Mouse (Mus musculus): ENCODE results near the gene Pcgf1. TPM values are rescaled to one million over a fixed set of nuclear protein-coding genes. Genes with fewer than 3 reads are reported as not detected.

Gene Pcgf1
- polyA plus RNA-seq, 1 experiment = 9.5 TPM

DNA sequence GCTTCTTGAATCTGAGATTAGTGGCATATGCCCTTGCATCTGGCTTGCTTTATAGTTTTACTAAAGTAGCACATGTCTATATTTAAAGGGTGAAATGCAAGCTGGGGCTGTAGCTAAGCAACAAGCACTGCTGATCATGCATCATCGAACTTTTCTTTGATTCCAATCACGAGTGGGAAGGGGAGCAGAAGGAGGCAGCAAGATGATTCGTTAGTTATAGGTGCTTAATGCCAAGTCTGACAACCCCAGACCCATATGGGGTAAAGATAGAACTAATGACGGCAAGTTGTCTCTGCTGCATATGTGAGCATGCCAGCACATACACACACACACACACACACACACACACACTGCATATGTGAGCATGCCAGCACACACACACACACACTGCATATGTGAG is 26.5 kb downstream of the Pcgf1 start:
- Histone ChIP-seq H3K79me2 (ENCODE audit: control insufficient read depth, insufficient read depth) (peaks cover 14% of the 10 kb centered on the region), H3K4me3 (ENCODE audit: insufficient read depth, poor library complexity, severe bottlenecking) (no peak overlapping the region), H3K36me3 (ENCODE audit: control insufficient read depth, insufficient read depth) (peaks cover 4% of the 10 kb centered on the region), H3ac (ENCODE audit: control insufficient read depth, insufficient read length, low read depth) (no peak overlapping the region), H3K79me3 (ENCODE audit: low read depth) (peaks cover 3% of the 10 kb centered on the region), H3K27me3 (ENCODE audit: control insufficient read depth, insufficient read depth, insufficient read length) (no peaks in the 10 kb centered on the region)
- TF ChIP-seq FOSL1 (IDR thresholded peaks at IDR 0.05; ENCODE audit: insufficient read depth, low read length, poor library complexity, severe bottlenecking) (no peak), CEBPB (IDR thresholded peaks at IDR 0.05; ENCODE audit: low read depth) (no peak), MAX (IDR thresholded peaks at IDR 0.05) (no peak), MYOD1 (IDR thresholded peaks at IDR 0.05; ENCODE audit: control insufficient read depth, insufficient read length, low read depth) (no peak), CTCF (IDR thresholded peaks at IDR 0.05; ENCODE audit: control insufficient read depth, insufficient read depth, insufficient read length) (no peak), MYOG (IDR thresholded peaks at IDR 0.05; ENCODE audit: control insufficient read depth, extremely low read depth, insufficient read length) (no peak), USF1 (IDR thresholded peaks at IDR 0.05; ENCODE audit: low read depth) (no peak)

DNA sequence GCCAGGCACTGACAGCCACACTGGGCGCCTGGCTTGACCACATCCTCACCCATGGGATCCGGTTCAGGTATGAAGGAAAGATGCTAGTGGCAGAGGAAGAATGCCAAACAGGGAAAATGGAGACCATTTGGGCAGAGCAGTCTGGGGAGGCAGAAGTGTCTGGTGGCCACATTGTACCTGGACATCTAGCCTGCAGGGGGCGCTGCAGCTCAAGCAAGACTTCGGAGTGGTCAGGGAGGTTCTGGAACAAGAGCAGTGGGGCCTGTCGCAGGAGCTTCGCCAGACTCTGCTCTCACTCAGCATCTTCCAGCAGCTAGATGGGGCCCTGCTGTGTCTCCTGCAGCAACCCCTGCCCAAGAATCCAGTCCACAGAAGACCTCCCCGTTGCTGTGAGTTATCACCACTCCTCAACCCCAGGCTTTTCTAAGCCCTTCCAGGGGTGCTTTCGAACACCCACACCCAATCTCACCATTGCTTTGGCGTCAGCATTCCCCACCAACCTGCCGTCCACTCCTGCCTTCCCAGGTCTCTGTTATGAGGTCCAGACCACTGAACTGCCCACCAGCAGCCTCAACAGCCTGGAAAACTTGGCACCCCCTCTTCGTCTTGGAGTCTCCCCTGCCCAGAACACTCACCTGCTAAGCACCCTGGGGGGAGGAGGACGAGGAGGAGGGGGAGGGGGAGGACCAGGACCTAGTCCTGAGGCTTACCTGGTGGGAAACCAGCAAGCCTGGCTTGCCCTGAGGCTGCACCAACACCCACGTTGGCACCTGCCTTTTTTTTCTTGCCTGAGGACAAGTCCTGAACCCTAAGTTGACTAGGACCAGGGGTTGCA is 30.1 kb downstream of the Pcgf1 start:
- no peak for TF ChIP-seq MYOD1 (IDR thresholded peaks at IDR 0.05; ENCODE audit: control insufficient read depth, insufficient read length, low read depth)
- no peak for TF ChIP-seq USF1 (IDR thresholded peaks at IDR 0.05; ENCODE audit: low read depth)
- TF ChIP-seq CEBPB (IDR thresholded peaks at IDR 0.05; ENCODE audit: low read depth) = no peak
- peak; percentile 83 for TF ChIP-seq CTCF (IDR thresholded peaks at IDR 0.05; ENCODE audit: control insufficient read depth, insufficient read depth, insufficient read length)
- TF ChIP-seq FOSL1 (IDR thresholded peaks at IDR 0.05; ENCODE audit: insufficient read depth, low read length, poor library complexity, severe bottlenecking) = no peak
- no peak for TF ChIP-seq MAX (IDR thresholded peaks at IDR 0.05)
- TF ChIP-seq MYOG (IDR thresholded peaks at IDR 0.05; ENCODE audit: control insufficient read depth, extremely low read depth, insufficient read length) = no peak
- Histone ChIP-seq H3K36me3 (ENCODE audit: control insufficient read depth, insufficient read depth) (peaks cover 20% of the 10 kb centered on the region), H3ac (ENCODE audit: control insufficient read depth, insufficient read length, low read depth) (peak overlapping the region; percentile 24), H3K79me2 (ENCODE audit: control insufficient read depth, insufficient read depth) (peaks cover 34% of the 10 kb centered on the region), H3K79me3 (ENCODE audit: low read depth) (peaks cover 13% of the 10 kb centered on the region), H3K27me3 (ENCODE audit: control insufficient read depth, insufficient read depth, insufficient read length) (no peaks in the 10 kb centered on the region), H3K4me3 (ENCODE audit: insufficient read depth, poor library complexity, severe bottlenecking) (peak overlapping the region; percentile 92)

DNA sequence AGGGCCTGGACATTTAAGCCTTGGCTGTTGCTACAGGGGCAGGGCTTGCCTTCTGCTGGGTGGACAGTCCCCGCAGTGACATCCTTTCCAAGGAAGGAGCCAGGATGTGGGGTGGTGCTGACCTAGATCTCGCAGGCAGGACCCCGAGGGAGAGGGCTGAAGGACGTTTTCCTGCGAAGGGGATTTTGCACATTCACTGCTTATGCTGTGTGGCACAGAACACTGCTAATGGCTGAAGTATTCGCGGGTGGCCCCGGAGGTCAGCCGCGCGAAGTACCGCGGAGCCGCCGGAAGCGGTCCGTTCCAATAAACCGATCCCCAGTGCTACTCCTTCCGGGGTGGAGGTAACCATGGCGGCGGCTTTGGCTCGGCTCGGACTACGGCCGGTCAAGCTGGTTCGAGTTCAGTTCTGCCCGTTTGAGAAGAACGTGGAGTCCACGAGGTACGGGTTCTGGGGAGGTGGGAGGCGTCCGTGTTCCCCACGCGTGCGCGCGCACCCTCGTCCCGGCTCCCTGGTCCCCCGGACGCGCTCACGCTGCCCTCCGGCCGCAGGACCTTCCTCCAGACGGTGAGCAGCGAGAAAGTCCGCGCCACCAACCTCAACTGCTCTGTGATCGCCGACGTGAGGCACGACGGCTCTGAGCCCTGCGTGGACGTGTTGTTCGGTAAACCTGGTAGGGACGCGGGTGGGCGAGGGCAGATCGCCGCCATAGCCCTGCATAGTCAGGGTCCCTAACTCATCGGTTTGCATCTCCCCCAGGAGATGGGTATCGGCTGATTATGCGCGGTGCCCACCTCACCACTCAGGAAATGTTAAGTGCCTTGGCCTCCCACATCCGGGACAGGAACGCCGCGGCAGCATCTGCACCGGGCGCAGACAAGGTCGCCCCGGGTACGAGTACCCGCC is 31.3 kb downstream of the Pcgf1 start, which contains the start of gene Mrpl53:
Mrpl53 (plus strand) TSS at position 279 of the 907 bp plus-strand sequence.
- Histone ChIP-seq H3ac (ENCODE audit: control insufficient read depth, insufficient read length, low read depth) (peak within 1 kb of the TSS; percentile 88), H3K79me3 (ENCODE audit: low read depth) (peaks cover 13% of the 10 kb centered on the region), H3K27me3 (ENCODE audit: control insufficient read depth, insufficient read depth, insufficient read length) (no peaks in the 10 kb centered on the region), H3K4me3 (ENCODE audit: insufficient read depth, poor library complexity, severe bottlenecking) (peak within 1 kb of the TSS; percentile 92), H3K36me3 (ENCODE audit: control insufficient read depth, insufficient read depth) (peaks cover 20% of the 10 kb centered on the region), H3K79me2 (ENCODE audit: control insufficient read depth, insufficient read depth) (peaks cover 35% of the 10 kb centered on the region)
- peak; percentile 50 for TF ChIP-seq MAX (IDR thresholded peaks at IDR 0.05)
- no peak for TF ChIP-seq CEBPB (IDR thresholded peaks at IDR 0.05; ENCODE audit: low read depth)

DNA sequence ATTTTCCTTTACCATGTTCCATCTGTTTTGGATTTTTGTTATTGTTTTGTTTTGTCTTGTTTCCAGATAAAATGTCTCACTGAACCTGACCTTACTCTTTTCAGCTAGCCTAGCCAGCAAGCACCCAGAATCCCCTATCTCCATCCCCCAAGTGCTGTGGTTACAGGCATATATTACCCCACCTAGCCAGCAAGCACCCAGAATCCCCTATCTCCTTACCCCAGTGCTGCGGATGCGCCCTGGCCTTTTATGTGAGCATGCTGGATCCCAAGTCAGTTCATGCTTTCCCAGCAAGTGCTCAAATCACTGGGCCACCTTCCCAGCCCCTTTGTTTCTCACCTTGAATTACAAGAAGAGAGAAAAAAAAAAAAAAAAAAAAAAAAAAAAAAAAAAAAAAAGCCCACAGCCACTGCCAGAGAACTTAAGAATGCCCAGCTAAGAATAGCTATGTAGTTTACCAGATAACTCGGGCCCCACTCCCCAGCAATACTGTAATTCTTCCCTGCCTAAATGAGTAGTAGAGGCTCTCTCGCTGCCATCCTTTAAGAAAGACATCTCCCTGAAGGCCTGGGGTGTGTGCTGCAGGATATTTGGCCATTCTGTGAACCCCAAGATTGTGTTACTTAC is 34.0 kb downstream of the Pcgf1 start:
- Histone ChIP-seq H3ac (ENCODE audit: control insufficient read depth, insufficient read length, low read depth) (no peak overlapping the region), H3K79me2 (ENCODE audit: control insufficient read depth, insufficient read depth) (peaks cover 58% of the 10 kb centered on the region), H3K4me3 (ENCODE audit: insufficient read depth, poor library complexity, severe bottlenecking) (no peak overlapping the region), H3K36me3 (ENCODE audit: control insufficient read depth, insufficient read depth) (peaks cover 21% of the 10 kb centered on the region), H3K27me3 (ENCODE audit: control insufficient read depth, insufficient read depth, insufficient read length) (no peaks in the 10 kb centered on the region), H3K79me3 (ENCODE audit: low read depth) (peaks cover 25% of the 10 kb centered on the region)
- TF ChIP-seq MYOG (IDR thresholded peaks at IDR 0.05; ENCODE audit: control insufficient read depth, extremely low read depth, insufficient read length) = no peak
- no peak for TF ChIP-seq CTCF (IDR thresholded peaks at IDR 0.05; ENCODE audit: control insufficient read depth, insufficient read depth, insufficient read length)
- no peak for TF ChIP-seq CEBPB (IDR thresholded peaks at IDR 0.05; ENCODE audit: low read depth)
- TF ChIP-seq MAX (IDR thresholded peaks at IDR 0.05) = no peak
- no peak for TF ChIP-seq MYOD1 (IDR thresholded peaks at IDR 0.05; ENCODE audit: control insufficient read depth, insufficient read length, low read depth)

DNA sequence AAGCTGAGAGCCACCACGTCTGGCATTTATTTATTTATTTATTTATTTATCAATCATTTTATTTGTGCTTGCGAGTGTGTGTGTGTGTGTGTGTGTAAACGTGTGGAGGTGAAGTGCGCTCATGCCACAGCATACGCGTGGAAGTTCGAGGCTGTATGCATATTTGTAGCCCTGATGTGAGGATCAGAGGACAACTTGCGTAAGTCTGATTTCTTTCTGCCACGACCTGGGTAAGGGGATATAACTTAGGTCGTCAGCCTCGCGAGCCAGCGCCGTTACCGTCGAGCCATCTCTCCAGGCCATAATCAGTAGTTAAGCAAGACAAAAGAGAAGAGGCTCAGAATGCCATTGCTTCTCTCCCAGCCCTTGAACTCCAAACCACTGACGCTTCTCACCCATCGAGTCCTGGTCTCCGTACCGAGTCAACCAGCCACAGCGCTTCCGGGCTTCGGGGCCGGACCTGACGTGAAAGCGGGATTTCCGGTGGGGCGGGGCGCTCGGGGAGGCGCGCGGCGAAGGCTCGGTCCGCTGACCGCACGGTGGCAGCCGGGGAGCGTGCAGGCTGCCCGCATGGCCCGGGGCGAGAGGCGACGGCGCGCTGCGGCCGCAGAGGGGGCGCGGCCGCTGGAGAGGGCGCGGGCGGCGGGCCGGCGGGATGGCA is 37.5 kb downstream of the Pcgf1 start, which contains the start of gene Mogs:
Mogs (plus strand) TSS at position 486 of the 661 bp plus-strand sequence.
- Histone ChIP-seq H3K36me3 (ENCODE audit: control insufficient read depth, insufficient read depth) (peaks cover 43% of the 10 kb centered on the region), H3K79me3 (ENCODE audit: low read depth) (peaks cover 22% of the 10 kb centered on the region), H3ac (ENCODE audit: control insufficient read depth, insufficient read length, low read depth) (peak within 1 kb of the TSS; percentile 92), H3K4me3 (ENCODE audit: insufficient read depth, poor library complexity, severe bottlenecking) (peak within 1 kb of the TSS; percentile 86), H3K27me3 (ENCODE audit: control insufficient read depth, insufficient read depth, insufficient read length) (no peaks in the 10 kb centered on the region), H3K79me2 (ENCODE audit: control insufficient read depth, insufficient read depth) (peaks cover 63% of the 10 kb centered on the region)
- TF ChIP-seq FOSL1 (IDR thresholded peaks at IDR 0.05; ENCODE audit: insufficient read depth, low read length, poor library complexity, severe bottlenecking) (no peak), MYOG (IDR thresholded peaks at IDR 0.05; ENCODE audit: control insufficient read depth, extremely low read depth, insufficient read length) (no peak), MAX (IDR thresholded peaks at IDR 0.05) (peak; percentile 74), CTCF (IDR thresholded peaks at IDR 0.05; ENCODE audit: control insufficient read depth, insufficient read depth, insufficient read length) (peak; percentile 91), USF1 (IDR thresholded peaks at IDR 0.05; ENCODE audit: low read depth) (no peak), CEBPB (IDR thresholded peaks at IDR 0.05; ENCODE audit: low read depth) (peak; percentile 12), MYOD1 (IDR thresholded peaks at IDR 0.05; ENCODE audit: control insufficient read depth, insufficient read length, low read depth) (no peak)
